Mouse (Mus musculus) bone marrow, adult 2 months (tissue): Measurements from ENCODE around the gene Card6.

Experiments used
- CTCF ChIP-seq: fragments of 200-500 bp; IDR thresholded peaks from 2 replicates; pipeline ENCODE4 v1.5.1; 2011; ENCODE audit warnings: low read length, control low read depth; ENCODE audit not compliant: control insufficient read depth, insufficient read depth
- POLR2A ChIP-seq: fragments of 200-500 bp; IDR thresholded peaks from 2 replicates; pipeline ENCODE4 v1.6.1; 2011; ENCODE audit warnings: low read depth, mild to moderate bottlenecking, control low read depth, low read length, borderline replicate concordance; ENCODE audit not compliant: control insufficient read depth

DNA sequence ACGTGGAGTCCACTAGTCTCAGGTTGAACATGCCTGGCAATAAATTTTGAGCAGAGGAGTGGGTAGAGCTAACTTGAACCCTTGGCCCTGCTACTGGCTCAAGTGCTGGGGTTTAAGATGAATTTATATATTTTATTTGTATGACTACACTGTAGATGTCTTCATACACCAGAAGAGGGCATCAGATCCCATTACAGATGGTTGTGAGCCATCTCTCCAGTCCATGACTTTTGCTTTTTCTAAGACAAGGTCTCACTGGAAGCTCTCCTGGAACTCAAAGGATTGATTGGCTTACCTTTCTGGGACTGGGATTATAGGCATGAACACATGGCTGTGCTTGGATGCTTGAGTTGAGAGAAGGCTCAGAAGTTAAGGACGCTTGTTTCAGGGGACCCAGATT lies 11.4 kb upstream of the Card6 start:
- TF ChIP-seq CTCF (no peak), POLR2A (no peak)
